Mouse (Mus musculus): ENCODE measurements around the gene Tmem33.
A peak's percentile ranks its signal among the peaks of the same experiment; 100 is the strongest.

Gene Tmem33

GRCm38 (mm10) chr5:67321656-67322268 lies 61.4 kb downstream of the Tmem33 start:
- DNase-seq (ENCODE audit: low read depth, low spot score) = peak; percentile 6

GRCm38 (mm10) chr5:67324032-67324431 lies 63.7 kb downstream of the Tmem33 start:
- no peak for DNase-seq (ENCODE audit: low read depth, low spot score)

- DNase-seq (ENCODE audit: low read depth, low spot score) = no peak
Observed at GRCm38 (mm10) chr5:67340811-67341210, 80.4 kb downstream of the Tmem33 start.
